Mouse (Mus musculus): Measurements from ENCODE around the gene Mettl5.

DNA sequence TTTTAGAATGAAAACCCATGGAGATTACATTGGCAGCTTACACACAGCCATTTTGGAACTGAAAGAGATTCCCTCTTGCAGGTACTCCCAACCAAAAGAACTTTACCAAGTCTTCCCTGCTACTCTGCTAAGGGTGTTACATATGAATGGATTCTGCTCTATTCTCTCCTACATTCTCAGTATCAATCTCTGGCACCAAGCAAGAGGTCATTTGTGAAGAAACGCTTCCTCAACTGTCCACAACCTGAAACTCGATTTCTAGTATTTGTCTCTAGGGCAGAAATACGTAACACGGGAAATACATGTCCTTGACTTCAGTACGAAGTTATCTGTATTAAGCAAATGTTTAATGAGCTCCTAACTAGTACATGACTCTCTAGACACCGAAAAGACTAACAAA, 834 bp downstream of the Mettl5 start:
- TF ChIP-seq CTCF (IDR thresholded peaks at IDR 0.05; ENCODE audit: control insufficient read depth, insufficient read depth, insufficient read length): no peak
- no peak for TF ChIP-seq MYOD1 (IDR thresholded peaks at IDR 0.05; ENCODE audit: control insufficient read depth, insufficient read length, low read depth)
- TF ChIP-seq USF1 (IDR thresholded peaks at IDR 0.05; ENCODE audit: low read depth): no peak
